ENCODE assay signal across 8 mouse cellular contexts in genomic region chr10:19692988-19693387, GRCm38 (mm10). TPM values are rescaled to one million over a fixed set of nuclear protein-coding genes. Genes with fewer than 3 reads are reported as not detected.
DNase-seq lines count a peak whose midpoint lies in the region; ATAC-seq and TF ChIP-seq lines count a peak whose summit lies in the region.

No protein-coding gene starts in this region.

- H3K4me3 ChIP-seq in kidney, embryonic 14.5 days (ENCODE audit: low read length), result no peak overlapping the region
- no peak overlapping the region for H3K4me3 ChIP-seq in forebrain, embryonic 15.5 days
- H3K4me3 ChIP-seq in hindbrain, embryonic 14.5 days (replicated peaks; ENCODE audit: low read length), result no peak overlapping the region
- H3K4me3 ChIP-seq in liver, adult 2 months (ENCODE audit: insufficient read depth, low read depth, low read length), result no peak overlapping the region
- H3K4me3 ChIP-seq in midbrain, embryonic 16.5 days (ENCODE audit: low read depth, low read length), result no peak overlapping the region

- no peaks in the 10 kb centered on the region for H3K27me3 ChIP-seq in kidney, embryonic 14.5 days (ENCODE audit: control insufficient read depth, insufficient read depth, low read length)
- H3K27me3 ChIP-seq in forebrain, embryonic 15.5 days, result no peaks in the 10 kb centered on the region
- no peaks in the 10 kb centered on the region for H3K27me3 ChIP-seq in hindbrain, embryonic 14.5 days (ENCODE audit: control insufficient read depth, insufficient read depth, low read length)
- H3K27me3 ChIP-seq in liver, adult 2 months (ENCODE audit: control insufficient read depth, insufficient read depth, low read length), result no peaks in the 10 kb centered on the region
- no peaks in the 10 kb centered on the region for H3K27me3 ChIP-seq in midbrain, embryonic 16.5 days (ENCODE audit: control insufficient read depth, insufficient read depth, low read depth, low read length)

- H3K9ac ChIP-seq in kidney, embryonic 14.5 days (ENCODE audit: low read depth, low read length), result no peak overlapping the region
- H3K9ac ChIP-seq in forebrain, embryonic 15.5 days (replicated peaks), result no peak overlapping the region
- H3K9ac ChIP-seq in hindbrain, embryonic 14.5 days, result no peak overlapping the region
- no peak overlapping the region for H3K9ac ChIP-seq in liver, adult 2 months (ENCODE audit: low read depth, low read length)
- H3K9ac ChIP-seq in midbrain, embryonic 16.5 days (ENCODE audit: low read depth, low read length), result no peak overlapping the region

- no peaks in the 10 kb centered on the region for H3K79me2 ChIP-seq in liver, adult 2 months (ENCODE audit: control insufficient read depth, insufficient read depth, low read length)

- TF ChIP-seq POLR2A in liver, adult 2 months (IDR thresholded peaks at IDR 0.05; ENCODE audit: extremely low read depth, insufficient read depth, low read length), result no peak

- H3K4me2 ChIP-seq in kidney, embryonic 14.5 days (replicated peaks; ENCODE audit: low read depth, low read length), result no peak overlapping the region
- H3K4me2 ChIP-seq in forebrain, embryonic 15.5 days (replicated peaks), result no peak overlapping the region
- no peak overlapping the region for H3K4me2 ChIP-seq in hindbrain, embryonic 14.5 days (replicated peaks)
- H3K4me2 ChIP-seq in midbrain, embryonic 16.5 days (ENCODE audit: low read length), result no peak overlapping the region

- ATAC-seq in kidney, embryonic 14.5 days (ENCODE audit: low FRiP score, low TSS enrichment), result no peak; the same call in 1 of the 2 replicates
- ATAC-seq in activated CD4-positive, CD25-positive, alpha-beta regulatory T cell, adult 4 months, result peak; percentile 64
- ATAC-seq in forebrain, embryonic 15.5 days (replicated peaks), result peak; percentile 35; the same call in 1 of the 2 replicates
- peak; percentile 48; the same call in 1 of the 2 replicates for ATAC-seq in hindbrain, embryonic 14.5 days (ENCODE audit: low FRiP score)
- ATAC-seq in midbrain, embryonic 16.5 days, result peak; percentile 92

- WGBS in kidney, embryonic 14.5 days, result 55% methylated on average over 8 of the region's 8 CpGs
- WGBS in forebrain, embryonic 15.5 days, result 70% methylated on average over 8 of the region's 8 CpGs
- WGBS in hindbrain, embryonic 14.5 days, result 61% methylated on average over 8 of the region's 8 CpGs
- WGBS in liver, adult 2 months, result 49% methylated on average over 8 of the region's 8 CpGs
- WGBS in midbrain, embryonic 16.5 days, result 59% methylated on average over 8 of the region's 8 CpGs

- no peaks in the 10 kb centered on the region for H3K36me3 ChIP-seq in kidney, embryonic 14.5 days (ENCODE audit: control insufficient read depth, insufficient read depth, low read length)
- no peaks in the 10 kb centered on the region for H3K36me3 ChIP-seq in forebrain, embryonic 15.5 days
- no peaks in the 10 kb centered on the region for H3K36me3 ChIP-seq in hindbrain, embryonic 14.5 days (replicated peaks; ENCODE audit: control insufficient read depth, insufficient read depth)
- H3K36me3 ChIP-seq in liver, adult 2 months (ENCODE audit: control insufficient read depth, insufficient read depth, low read length), result no peaks in the 10 kb centered on the region
- H3K36me3 ChIP-seq in midbrain, embryonic 16.5 days (ENCODE audit: control insufficient read depth, insufficient read depth, low read length), result no peaks in the 10 kb centered on the region

- peak; percentile 6 to 7 for DNase-seq in kidney, adult 8-10 months
- DNase-seq in hindbrain, embryonic 14.5 days (ENCODE audit: low spot score), result peak; percentile 70
- DNase-seq in liver, adult 2 months (ENCODE audit: extremely low read depth, low read depth, low spot score), result peak; percentile 24
- peak; percentile 68 to 85 for DNase-seq in thymus, adult 18-20 months

- no peaks in the 10 kb centered on the region for H3K4me1 ChIP-seq in kidney, embryonic 14.5 days (ENCODE audit: control insufficient read depth, insufficient read depth, low read length)
- H3K4me1 ChIP-seq in forebrain, embryonic 15.5 days, result no peaks in the 10 kb centered on the region
- H3K4me1 ChIP-seq in hindbrain, embryonic 14.5 days (replicated peaks; ENCODE audit: control insufficient read depth, insufficient read depth, low read length), result no peaks in the 10 kb centered on the region
- H3K4me1 ChIP-seq in liver, adult 2 months (ENCODE audit: control insufficient read depth, insufficient read depth, low read length), result no peaks in the 10 kb centered on the region
- H3K4me1 ChIP-seq in midbrain, embryonic 16.5 days (ENCODE audit: control insufficient read depth, insufficient read depth, low read length), result no peaks in the 10 kb centered on the region

- peak; percentile 68 for TF ChIP-seq CTCF in liver, adult 2 months (IDR thresholded peaks at IDR 0.05; ENCODE audit: low read depth, low read length)

- no peaks in the 10 kb centered on the region for H3K9me3 ChIP-seq in kidney, embryonic 14.5 days (ENCODE audit: control insufficient read depth, low read length)
- H3K9me3 ChIP-seq in forebrain, embryonic 15.5 days, result no peaks in the 10 kb centered on the region
- H3K9me3 ChIP-seq in hindbrain, embryonic 14.5 days (ENCODE audit: control insufficient read depth, low read length), result no peaks in the 10 kb centered on the region
- no peaks in the 10 kb centered on the region for H3K9me3 ChIP-seq in midbrain, embryonic 16.5 days (replicated peaks; ENCODE audit: control insufficient read depth, low read length, poor library complexity, severe bottlenecking)

- H3K27ac ChIP-seq in kidney, embryonic 14.5 days (ENCODE audit: low read depth, low read length), result no peak overlapping the region
- H3K27ac ChIP-seq in forebrain, embryonic 15.5 days (replicated peaks), result no peak overlapping the region
- H3K27ac ChIP-seq in hindbrain, embryonic 14.5 days, result no peak overlapping the region
- no peak overlapping the region for H3K27ac ChIP-seq in liver, adult 2 months (replicated peaks; ENCODE audit: insufficient read depth, low read depth, low read length)
- H3K27ac ChIP-seq in midbrain, embryonic 16.5 days (ENCODE audit: low read length), result no peak overlapping the region

RNA-seq across cellular contexts. Expression of gene Il20ra, which starts 19.4 kb away (rescaled TPM):
- polyA plus RNA-seq in kidney, embryonic 14.5 days (2014; fragmentation: Nextera tagmentation; extraction: Ambion mirVana), result not detected in 2 replicates
- polyA plus RNA-seq in activated CD4-positive, CD25-positive, alpha-beta regulatory T cell, adult 4 months (2017; shearing (Covaris generic)), result under 1 TPM in 1 of 2 experiments, not detected in 1; 0.22 TPM
- 0.11 and 0.15 TPM in 2 replicates for polyA plus RNA-seq in forebrain, embryonic 15.5 days (2015; fragmentation: Nextera tagmentation; extraction: Ambion mirVana)
- polyA plus RNA-seq in hindbrain, embryonic 14.5 days (2014; fragmentation: Nextera tagmentation; extraction: Ambion mirVana), result 0.27 and 0.48 TPM in 2 replicates
- not detected in 2 replicates for total RNA-seq in liver, adult 2 months (2014; rRNA removed)
- polyA plus RNA-seq in liver, adult 2 months (2012; rRNA removed), result not detected in 2 replicates
- polyA plus RNA-seq in midbrain, embryonic 16.5 days (2015; fragmentation: Nextera tagmentation; extraction: Ambion mirVana), result 0.35 and 0.84 TPM in 2 replicates

Comparison
In these comparisons a context has a peak if more than half of its experiments do, and no peak if none do; other contexts are left out.
1. DNase-seq: peak in every context shown above with its lines; median percentile 76 in thymus, adult 18-20 months; 70 in hindbrain, embryonic 14.5 days; 24 in liver, adult 2 months; 6 in kidney, adult 8-10 months.